Mouse (Mus musculus) liver, embryonic 12.5 days (tissue): ENCODE results near the gene Slco3a1. TPM values are rescaled to one million over a fixed set of nuclear protein-coding genes. Genes with fewer than 3 reads are reported as not detected.
"Not testable (repeated sequence)": the region's sequence is repeated elsewhere in the genome, so short reads cannot be mapped to it uniquely, and the experiment has no call there.

ENCODE experiments used
- ATAC-seq: fragments of 200-750 bp; cut with Nextera tagmentation; 2 replicates; pipeline ENCODE4 v1.8.0; 2017; ENCODE audit warnings: moderate number of reproducible peaks, mild to moderate bottlenecking, moderate library complexity
- H3K27ac ChIP-seq: fragments of 300-500 bp; sonication (generic); 2 replicates; pipeline ENCODE4 v1.5.1; 2016; ENCODE audit warnings: mild to moderate bottlenecking
- H3K27me3 ChIP-seq: fragments of 300-500 bp; sonication (generic); replicated peaks from 2 replicates; pipeline ENCODE4 v1.6.1; 2016; ENCODE audit warnings: mild to moderate bottlenecking, moderate library complexity
- H3K36me3 ChIP-seq: fragments of 300-500 bp; sonication (generic); 2 replicates; pipeline ENCODE4 v1.6.1; 2016; ENCODE audit warnings: mild to moderate bottlenecking, moderate library complexity
- H3K4me1 ChIP-seq: fragments of 300-500 bp; sonication (generic); 2 replicates; pipeline ENCODE4 v1.6.1; 2016
- H3K4me2 ChIP-seq: fragments of 300-500 bp; sonication (generic); 2 replicates; pipeline ENCODE4 v1.6.1; 2016; ENCODE audit warnings: mild to moderate bottlenecking, moderate library complexity
- H3K4me3 ChIP-seq: fragments of 300-500 bp; sonication (generic); 2 replicates; pipeline ENCODE4 v1.5.1; 2016; ENCODE audit warnings: mild to moderate bottlenecking, moderate library complexity
- H3K9ac ChIP-seq: fragments of 300-500 bp; sonication (generic); 2 replicates; pipeline ENCODE4 v1.6.1; 2016; ENCODE audit warnings: mild to moderate bottlenecking, moderate library complexity
- H3K9me3 ChIP-seq: fragments of 300-500 bp; sonication (generic); replicated peaks from 2 replicates; pipeline ENCODE4 v1.6.1; 2016; ENCODE audit warnings: mild to moderate bottlenecking, moderate library complexity
- WGBS: fragments of 180-500 bp; shearing (Covaris S2); methylation state at CpG from one replicate; pipeline ENCODE4 v1.1.7; 2016; ENCODE audit not compliant: insufficient replicate concordance; 5-methylcytosine and 5-hydroxymethylcytosine counted together
- polyA plus RNA-seq: library from polyadenylated mRNA; unstranded; fragments of >200 nt; fragmentation: Nextera tagmentation; extraction: Ambion mirVana; gene quantifications from 2 replicates; pipeline ENCODE4 v1.2.1, GENCODE M21; 2016

The Slco3a1 gene
- polyA plus RNA-seq, 1 experiment from 2014 or later = 2.8 TPM

DNA sequence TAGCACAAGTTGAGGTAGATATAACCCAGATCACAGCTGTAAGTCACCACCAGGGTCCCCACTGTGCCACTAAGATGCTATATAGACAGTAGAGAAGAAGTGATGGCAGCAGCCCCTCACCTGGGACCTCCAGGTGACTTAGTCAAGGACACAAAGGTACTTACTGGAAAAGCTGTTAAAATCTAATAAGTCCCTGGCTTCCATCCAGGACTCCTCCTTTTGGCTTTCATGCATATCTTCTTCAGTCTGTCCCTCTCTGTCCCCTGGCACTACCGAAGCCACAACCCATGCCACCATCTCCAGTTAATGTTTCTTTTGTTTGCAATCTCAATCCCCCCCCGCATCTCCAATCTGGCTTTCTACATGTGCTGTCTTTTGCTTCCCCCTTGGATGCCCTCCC lies 131.8 kb downstream of the Slco3a1 start:
- H3K4me2 ChIP-seq = no peak overlapping the region
- peaks cover 6% of the 10 kb centered on the region; the same call in 1 of the 2 replicates for H3K4me1 ChIP-seq
- no peaks in the 10 kb centered on the region for H3K36me3 ChIP-seq
- no peak overlapping the region for H3K4me3 ChIP-seq
- H3K27me3 ChIP-seq = no peaks in the 10 kb centered on the region
- no peak overlapping the region for H3K9ac ChIP-seq
- ATAC-seq = no peak
- no peak overlapping the region for H3K27ac ChIP-seq
- H3K9me3 ChIP-seq = no peaks in the 10 kb centered on the region
- WGBS = 57% methylated on average over 2 of the region's 2 CpGs

DNA sequence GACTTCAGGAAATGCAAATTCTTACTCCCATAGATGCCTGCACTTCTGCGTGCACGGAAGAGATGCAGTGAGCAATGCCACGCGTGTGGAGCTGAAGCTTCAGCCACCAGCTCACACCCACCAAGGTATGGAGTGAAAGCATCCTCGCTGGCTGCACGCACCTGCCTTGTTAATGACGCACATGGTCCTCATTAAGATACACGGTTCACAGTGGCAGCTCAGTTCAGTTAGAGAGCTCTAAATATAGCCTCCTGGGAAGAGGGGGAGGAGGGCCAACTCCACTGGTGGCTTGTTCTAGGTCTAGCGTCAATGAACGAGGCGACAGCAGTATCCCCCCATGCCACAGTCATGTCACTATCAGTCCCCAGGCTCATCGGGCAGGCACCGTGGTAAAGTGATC lies 132.6 kb downstream of the Slco3a1 start:
- H3K27me3 ChIP-seq = no peaks in the 10 kb centered on the region
- H3K9ac ChIP-seq = no peak overlapping the region
- H3K4me3 ChIP-seq = no peak overlapping the region
- H3K9me3 ChIP-seq = no peaks in the 10 kb centered on the region
- H3K36me3 ChIP-seq = no peaks in the 10 kb centered on the region
- no peak for ATAC-seq
- no peak overlapping the region for H3K27ac ChIP-seq
- 52% methylated on average over 13 of the region's 13 CpGs for WGBS
- no peak overlapping the region for H3K4me2 ChIP-seq
- peaks cover 6% of the 10 kb centered on the region; the same call in 1 of the 2 replicates for H3K4me1 ChIP-seq

DNA sequence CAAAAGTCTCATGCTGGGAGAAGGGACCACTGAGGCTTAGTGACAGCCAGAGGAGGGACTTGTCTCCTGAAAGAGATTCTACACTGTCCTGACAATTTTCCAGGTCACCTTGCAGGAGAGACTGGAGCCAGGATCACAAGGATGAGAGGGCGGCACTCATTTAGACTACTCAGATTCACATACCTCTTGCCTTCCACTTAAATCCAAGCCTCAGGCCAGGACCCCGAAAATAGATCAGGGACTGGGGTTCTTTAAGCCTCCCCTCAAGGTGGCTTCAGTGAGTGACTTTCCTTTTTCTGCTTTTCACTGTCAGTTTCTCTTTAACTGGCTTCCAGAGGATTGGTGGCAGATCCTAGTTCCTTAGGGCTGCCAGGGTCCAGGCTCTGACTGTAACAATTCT lies 133.0 kb downstream of the Slco3a1 start:
- Histone ChIP-seq H3K4me3 (no peak overlapping the region), H3K4me1 (peaks cover 2% of the 10 kb centered on the region; the same call in 1 of the 2 replicates), H3K36me3 (no peaks in the 10 kb centered on the region), H3K9me3 (no peaks in the 10 kb centered on the region), H3K27ac (no peak overlapping the region), H3K27me3 (no peaks in the 10 kb centered on the region), H3K4me2 (no peak overlapping the region), H3K9ac (no peak overlapping the region)
- WGBS = 73% methylated on average over 2 of the region's 2 CpGs
- no peak for ATAC-seq

DNA sequence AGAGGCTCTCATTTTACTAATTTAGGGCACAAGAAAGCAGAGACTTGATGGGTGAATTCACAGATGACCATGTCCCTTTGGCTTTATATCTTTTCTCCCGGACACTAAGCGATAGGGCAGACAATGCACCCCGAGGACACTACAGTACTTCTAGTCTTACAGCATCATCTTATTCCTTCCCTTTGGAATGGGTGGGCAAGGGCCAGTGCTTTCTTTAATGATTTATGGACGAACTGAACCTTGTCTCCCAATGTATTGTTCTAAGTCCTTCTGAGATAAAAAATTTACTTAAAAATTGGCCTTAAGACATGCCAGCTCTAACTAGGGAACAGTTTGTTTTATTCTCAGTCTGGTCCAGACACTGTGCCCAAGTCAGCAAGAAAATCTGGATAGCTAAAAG lies 134.9 kb downstream of the Slco3a1 start:
- H3K4me2 ChIP-seq = no peak overlapping the region
- no peak overlapping the region for H3K9ac ChIP-seq
- ATAC-seq = no peak
- H3K27me3 ChIP-seq = no peaks in the 10 kb centered on the region
- WGBS = 56% methylated on average over 4 of the region's 4 CpGs
- H3K4me1 ChIP-seq = no peaks in the 10 kb centered on the region
- H3K27ac ChIP-seq = no peak overlapping the region
- no peaks in the 10 kb centered on the region for H3K9me3 ChIP-seq
- no peaks in the 10 kb centered on the region for H3K36me3 ChIP-seq
- no peak overlapping the region for H3K4me3 ChIP-seq

DNA sequence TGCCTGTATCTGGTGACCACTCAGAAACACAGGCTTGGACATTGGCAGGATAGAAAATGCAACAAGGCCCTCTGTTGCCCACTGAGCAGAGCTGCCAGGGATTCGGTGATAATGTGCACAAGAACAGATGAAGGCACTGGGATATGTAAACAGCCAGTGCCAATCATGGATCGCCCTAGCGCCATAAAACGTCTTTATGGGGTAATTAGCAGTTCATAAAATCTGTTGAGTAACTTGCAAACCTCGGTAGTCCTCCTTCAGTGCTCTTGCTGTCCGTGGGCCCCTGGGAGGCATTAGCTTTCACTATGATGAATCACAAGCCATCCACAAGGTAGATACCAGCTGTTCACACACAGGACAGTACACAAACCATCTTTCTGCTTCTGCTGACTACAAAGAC lies 137.6 kb downstream of the Slco3a1 start:
- no peak overlapping the region for H3K9ac ChIP-seq
- H3K4me2 ChIP-seq = no peak overlapping the region
- no peak overlapping the region for H3K4me3 ChIP-seq
- no peak for ATAC-seq
- WGBS = 62% methylated on average over 6 of the region's 6 CpGs
- no peaks in the 10 kb centered on the region for H3K27me3 ChIP-seq
- no peaks in the 10 kb centered on the region for H3K36me3 ChIP-seq
- no peak overlapping the region for H3K27ac ChIP-seq
- no peaks in the 10 kb centered on the region for H3K9me3 ChIP-seq
- no peaks in the 10 kb centered on the region for H3K4me1 ChIP-seq

DNA sequence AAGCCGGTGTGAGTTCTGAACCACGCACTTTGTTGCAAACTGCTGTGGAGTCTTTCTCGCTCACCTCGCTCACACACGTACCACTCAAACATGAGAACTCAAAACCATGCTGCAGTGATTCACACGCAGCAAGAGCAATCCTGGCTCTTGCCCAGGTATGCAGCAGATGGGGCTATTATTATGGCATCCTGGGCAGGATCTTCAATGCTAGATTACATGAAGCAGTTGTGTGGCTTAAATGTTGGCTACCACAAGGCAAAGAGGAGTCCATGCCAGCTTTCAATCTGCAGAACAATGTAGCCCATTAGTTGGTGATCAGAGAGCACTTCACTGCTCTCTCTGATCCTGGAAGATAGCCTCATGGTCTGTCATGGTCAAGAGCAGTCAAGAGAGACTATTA lies 139.3 kb downstream of the Slco3a1 start:
- Histone ChIP-seq H3K9me3 (no peaks in the 10 kb centered on the region), H3K4me1 (no peaks in the 10 kb centered on the region), H3K27me3 (no peaks in the 10 kb centered on the region), H3K27ac (no peak overlapping the region), H3K4me2 (no peak overlapping the region), H3K9ac (no peak overlapping the region), H3K4me3 (no peak overlapping the region), H3K36me3 (no peaks in the 10 kb centered on the region)
- ATAC-seq = no peak
- 77% methylated on average over 6 of the region's 6 CpGs for WGBS

DNA sequence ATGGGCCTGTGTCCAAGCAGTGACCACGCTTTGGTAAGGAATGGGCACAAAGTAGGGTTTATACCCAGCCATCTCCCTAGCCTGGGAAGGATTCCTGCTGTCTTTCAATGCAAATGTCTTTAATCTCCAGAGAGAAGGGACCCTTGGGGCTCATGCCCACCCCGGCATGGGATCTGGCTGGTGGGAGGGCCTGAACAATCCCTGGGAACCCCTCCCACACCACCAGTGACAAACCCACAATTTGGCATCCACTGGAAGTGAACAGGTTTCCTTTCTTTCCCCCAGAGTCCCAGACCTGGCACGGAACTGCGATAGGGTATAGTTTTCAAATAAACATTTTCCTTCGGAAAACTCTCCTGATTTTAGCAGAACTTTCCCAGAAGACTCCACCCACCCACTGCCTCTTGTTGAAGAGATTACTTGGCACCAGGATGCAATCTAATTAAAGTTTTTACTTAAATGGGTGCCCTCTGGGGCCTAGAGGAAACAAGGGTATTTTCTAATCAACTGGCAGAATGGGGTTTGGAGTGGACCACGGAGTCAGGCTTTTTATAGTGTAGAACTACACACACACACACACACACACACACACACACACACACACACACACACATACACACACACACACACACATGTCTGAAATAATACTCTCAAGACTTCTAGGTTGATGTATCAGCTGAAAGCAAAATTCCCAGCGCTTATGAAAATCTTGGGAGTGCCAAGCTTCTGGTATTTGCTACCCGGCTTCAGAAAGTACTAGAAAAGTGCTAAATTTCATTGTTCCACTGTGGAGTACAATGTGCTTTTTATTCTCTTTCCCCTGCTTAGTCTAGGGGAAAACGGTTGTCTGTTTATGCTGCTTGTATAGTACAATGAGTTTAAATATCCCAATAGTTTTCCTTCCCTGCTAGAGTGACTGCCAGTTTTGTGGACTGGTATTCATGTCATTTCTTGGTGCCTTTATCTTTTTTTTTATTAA lies 140.6 kb downstream of the Slco3a1 start:
- Histone ChIP-seq H3K4me2 (no peak overlapping the region), H3K4me1 (no peaks in the 10 kb centered on the region), H3K27ac (no peak overlapping the region), H3K9me3 (no peaks in the 10 kb centered on the region), H3K4me3 (no peak overlapping the region), H3K36me3 (no peaks in the 10 kb centered on the region), H3K9ac (no peak overlapping the region), H3K27me3 (no peaks in the 10 kb centered on the region)
- no peak for ATAC-seq
- 69% methylated on average over 9 of the region's 9 CpGs for WGBS

DNA sequence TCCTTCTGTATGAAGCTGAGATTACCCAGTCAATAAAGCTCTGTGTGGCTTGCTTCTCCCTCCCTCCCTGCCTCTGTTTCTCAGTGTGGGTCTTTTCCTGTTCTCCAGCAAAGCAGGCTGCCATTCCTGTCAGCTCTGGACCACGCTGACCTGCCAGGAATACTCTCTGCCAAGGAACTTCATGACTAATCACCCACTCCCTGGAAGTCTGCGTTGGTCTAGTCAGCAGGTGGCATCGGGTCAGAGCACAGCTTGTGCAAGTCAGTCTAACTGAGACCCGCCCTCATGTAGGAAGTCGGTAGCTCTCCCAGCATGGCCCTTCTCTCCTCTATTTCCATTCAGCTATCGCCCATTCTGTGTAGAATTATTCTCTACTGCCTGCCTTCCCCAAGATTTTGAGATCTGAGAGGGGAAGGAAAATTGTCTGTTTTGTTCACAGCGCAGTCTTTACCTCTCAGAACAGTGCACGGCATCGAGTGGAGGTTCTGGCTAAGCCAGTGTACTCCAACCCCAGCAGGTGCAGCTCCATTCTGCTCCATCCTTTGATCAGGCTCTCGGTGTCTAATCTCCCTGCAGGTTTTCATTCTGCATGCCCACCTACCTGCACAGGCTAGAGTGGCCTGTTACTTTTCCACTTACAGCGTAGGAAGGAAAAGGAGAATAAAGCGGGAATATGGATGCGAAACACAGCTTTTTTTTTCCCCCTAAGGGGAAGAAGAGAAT lies 145.8 kb downstream of the Slco3a1 start:
- Histone ChIP-seq H3K36me3 (no peaks in the 10 kb centered on the region), H3K9ac (no peak overlapping the region), H3K4me1 (no peaks in the 10 kb centered on the region), H3K4me3 (no peak overlapping the region), H3K4me2 (no peak overlapping the region), H3K27ac (no peak overlapping the region), H3K9me3 (no peaks in the 10 kb centered on the region), H3K27me3 (no peaks in the 10 kb centered on the region)
- WGBS = 60% methylated on average over 13 of the region's 13 CpGs
- no peak for ATAC-seq

DNA sequence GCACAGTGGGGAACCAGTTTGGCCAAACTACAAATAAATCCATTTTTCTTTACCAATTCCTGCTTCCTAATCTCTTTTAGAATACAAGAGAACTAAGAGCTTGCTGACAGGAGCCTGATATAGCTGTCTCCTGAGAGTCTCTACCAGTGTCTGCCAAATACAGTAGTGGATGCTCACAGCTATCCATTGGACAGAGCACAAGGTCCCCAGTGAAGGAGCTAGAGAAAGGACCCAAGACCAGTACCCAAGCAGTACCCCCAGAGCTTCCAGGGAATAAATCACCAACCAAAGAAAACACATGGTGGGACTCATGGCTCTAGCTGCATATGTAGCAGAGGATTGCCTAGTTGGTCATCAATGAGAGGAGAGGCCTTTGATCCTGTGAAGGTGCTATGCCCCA lies 146.7 kb downstream of the Slco3a1 start:
- ATAC-seq, H3K4me3 ChIP-seq, H3K4me1 ChIP-seq, H3K9me3 ChIP-seq, H3K9ac ChIP-seq, H3K36me3 ChIP-seq, H3K4me2 ChIP-seq, H3K27ac ChIP-seq, H3K27me3 ChIP-seq: not testable (repeated sequence)

DNA sequence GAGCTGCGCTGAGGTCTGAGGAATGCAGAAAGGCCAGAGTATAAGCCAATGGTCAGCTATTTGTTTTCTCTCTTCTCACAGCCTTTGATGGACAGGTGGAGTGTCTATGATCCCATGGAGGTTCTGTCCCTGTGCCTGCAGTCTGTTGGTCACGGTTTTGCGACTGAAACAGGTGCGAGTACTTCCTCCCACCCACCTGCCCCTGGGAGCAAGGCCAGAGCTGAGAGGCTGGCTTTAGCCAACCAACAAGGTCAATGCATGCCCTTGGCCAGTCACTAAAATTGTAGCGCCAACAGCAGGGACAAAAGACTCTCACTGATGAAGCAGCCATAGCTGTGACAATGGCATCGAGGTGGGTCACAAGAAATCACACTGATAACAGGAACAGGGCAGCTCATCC lies 154.9 kb downstream of the Slco3a1 start:
- 69% methylated on average over 6 of the region's 6 CpGs for WGBS
- no peak for ATAC-seq

DNA sequence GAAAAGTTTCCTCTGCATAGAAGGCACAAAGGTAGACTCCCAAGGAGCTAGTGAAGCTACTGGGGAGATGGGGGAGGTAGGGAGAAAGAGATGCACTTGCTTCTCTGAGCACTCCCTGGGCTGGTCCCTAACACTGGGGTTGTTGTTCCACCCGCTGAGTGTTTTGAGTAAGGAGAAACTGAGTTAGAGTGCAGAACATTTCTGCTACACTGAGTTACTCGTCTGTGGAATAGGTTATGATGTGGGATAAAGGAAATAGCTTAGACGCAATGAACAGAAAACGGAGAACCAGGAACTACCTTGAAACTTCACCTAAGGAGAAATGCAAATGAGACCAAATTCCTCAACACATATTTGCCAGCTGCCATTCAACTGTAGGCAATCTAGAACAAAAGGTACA lies 155.4 kb downstream of the Slco3a1 start:
- H3K9me3 ChIP-seq = no peaks in the 10 kb centered on the region
- no peaks in the 10 kb centered on the region for H3K4me1 ChIP-seq
- no peak overlapping the region for H3K4me3 ChIP-seq
- no peak for ATAC-seq
- H3K9ac ChIP-seq = no peak overlapping the region
- H3K4me2 ChIP-seq = no peak overlapping the region
- H3K36me3 ChIP-seq = no peaks in the 10 kb centered on the region
- H3K27me3 ChIP-seq = no peaks in the 10 kb centered on the region
- WGBS = 71% methylated on average over 4 of the region's 4 CpGs
- no peak overlapping the region for H3K27ac ChIP-seq

More for the DNA sequence above, 154.9 kb downstream of the Slco3a1 start:
- no peak overlapping the region for H3K27ac ChIP-seq
- H3K4me3 ChIP-seq = no peak overlapping the region
- no peak overlapping the region for H3K4me2 ChIP-seq
- H3K36me3 ChIP-seq = no peaks in the 10 kb centered on the region
- no peak overlapping the region for H3K9ac ChIP-seq
- H3K4me1 ChIP-seq = no peaks in the 10 kb centered on the region
- H3K27me3 ChIP-seq = no peaks in the 10 kb centered on the region
- H3K9me3 ChIP-seq = no peaks in the 10 kb centered on the region

DNA sequence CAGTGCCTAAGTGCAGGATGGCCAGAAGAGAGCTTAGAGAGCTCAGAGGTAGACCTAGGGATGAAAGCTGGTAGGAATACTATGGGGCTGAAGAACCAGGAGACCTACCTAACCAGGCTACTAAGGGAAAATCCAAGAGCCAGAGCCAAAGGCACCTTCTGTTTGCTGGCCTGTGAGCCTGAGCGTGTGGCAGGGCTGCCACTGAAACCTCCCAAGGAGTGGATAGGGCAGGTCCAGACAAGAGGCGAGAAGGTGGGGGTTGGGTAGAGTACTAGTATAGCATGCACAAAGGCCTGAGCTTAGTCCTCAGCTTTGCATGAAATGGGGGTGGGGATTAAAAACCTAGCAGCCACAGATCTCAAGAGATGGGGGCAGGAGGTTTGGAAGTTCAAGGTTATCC lies 156.3 kb downstream of the Slco3a1 start:
- Histone ChIP-seq H3K4me1 (no peaks in the 10 kb centered on the region), H3K9me3 (no peaks in the 10 kb centered on the region), H3K9ac (no peak overlapping the region), H3K27ac (no peak overlapping the region), H3K4me3 (no peak overlapping the region), H3K4me2 (no peak overlapping the region), H3K36me3 (no peaks in the 10 kb centered on the region), H3K27me3 (no peaks in the 10 kb centered on the region)
- 69% methylated on average over 2 of the region's 2 CpGs for WGBS
- ATAC-seq = no peak
